Mouse (Mus musculus): ENCODE data around the gene Disp1.

DNA sequence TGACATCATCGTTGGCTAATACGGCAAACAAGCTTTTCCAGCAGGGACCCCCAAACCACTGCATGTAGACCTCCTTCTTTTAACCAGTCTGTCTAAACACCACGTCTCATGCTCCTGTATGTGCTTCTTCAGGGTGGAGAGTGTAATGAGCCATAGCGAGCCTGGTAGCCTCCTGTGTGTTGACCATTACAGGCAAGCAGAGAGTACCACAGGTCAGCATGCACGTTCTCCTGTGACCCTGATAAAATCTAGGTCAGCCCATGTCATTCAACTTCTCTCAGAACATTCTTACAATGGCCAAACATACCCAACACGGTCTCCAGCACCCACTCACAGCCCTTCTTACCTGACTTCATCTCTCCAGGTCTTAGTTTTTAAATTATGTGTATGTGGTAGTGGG lies 35.8 kb downstream of the Disp1 start:
- no peak for TF ChIP-seq CTCF (IDR thresholded peaks at IDR 0.05; ENCODE audit: low read depth, low read length)
- no peak for TF ChIP-seq GATA1 (IDR thresholded peaks at IDR 0.05; ENCODE audit: borderline replicate concordance, low read length)
- TF ChIP-seq GATA2 (IDR thresholded peaks at IDR 0.05; ENCODE audit: borderline replicate concordance, low read depth, low read length) = no peak
- no peak for TF ChIP-seq TAL1 (conservative IDR thresholded peaks at IDR 0.05; ENCODE audit: low read depth, low read length)
- TF ChIP-seq POLR2AphosphoS5 (IDR thresholded peaks at IDR 0.05; ENCODE audit: insufficient replicate concordance, low read depth, low read length) = no peak

Measured in G1E (cell line).